Mouse (Mus musculus) intestine, embryonic 15.5 days (tissue): ENCODE data around the gene 5730522E02Rik. TPM values are rescaled to one million over a fixed set of nuclear protein-coding genes. Genes with fewer than 3 reads are reported as not detected.

ENCODE experiments used
- ATAC-seq: fragments of 200-750 bp; cut with Nextera tagmentation; 2 replicates; pipeline ENCODE4 v1.8.0; 2017; ENCODE audit warnings: moderate TSS enrichment, moderate library complexity
- H3K27ac ChIP-seq: fragments of 300-500 bp; sonication (generic); 2 replicates; pipeline ENCODE4 v1.5.1; 2015; ENCODE audit warnings: mild to moderate bottlenecking, inconsistent platforms
- H3K27me3 ChIP-seq: fragments of 300-500 bp; sonication (generic); replicated peaks from 2 replicates; pipeline ENCODE4 v1.6.1; 2015; ENCODE audit warnings: inconsistent platforms
- H3K36me3 ChIP-seq: fragments of 300-500 bp; sonication (generic); 2 replicates; pipeline ENCODE4 v1.6.1; 2015; ENCODE audit warnings: inconsistent platforms
- H3K4me1 ChIP-seq: fragments of 300-500 bp; sonication (generic); replicated peaks from 2 replicates; pipeline ENCODE4 v1.6.1; 2015; ENCODE audit warnings: inconsistent platforms
- H3K4me2 ChIP-seq: fragments of 300-500 bp; sonication (generic); replicated peaks from 2 replicates; pipeline ENCODE4 v1.6.1; 2015; ENCODE audit warnings: mild to moderate bottlenecking, inconsistent platforms
- H3K4me3 ChIP-seq: fragments of 300-500 bp; sonication (generic); replicated peaks from 2 replicates; pipeline ENCODE4 v1.5.1; 2015; ENCODE audit warnings: inconsistent platforms
- H3K9ac ChIP-seq: fragments of 300-500 bp; sonication (generic); 2 replicates; pipeline ENCODE4 v1.6.1; 2015; ENCODE audit warnings: inconsistent platforms
- H3K9me3 ChIP-seq: fragments of 300-500 bp; sonication (generic); 2 replicates; pipeline ENCODE4 v1.6.1; 2016; ENCODE audit warnings: inconsistent platforms
- WGBS: fragments of 180-500 bp; shearing (Covaris S2); methylation state at CpG from one replicate; pipeline ENCODE4 v1.1.7; 2015; 5-methylcytosine and 5-hydroxymethylcytosine counted together
- polyA plus RNA-seq: library from polyadenylated mRNA; unstranded; fragments of >200 nt; fragmentation: Nextera tagmentation; extraction: Ambion mirVana; gene quantifications from 2 replicates; pipeline ENCODE4 v1.2.1, GENCODE M21; 2015

5730522E02Rik gene
- polyA plus RNA-seq, 1 experiment from 2014 or later: 2.8 TPM

- H3K27ac ChIP-seq: no peak overlapping the region
- no peaks in the 10 kb centered on the region for H3K4me1 ChIP-seq
- no peak overlapping the region for H3K4me3 ChIP-seq
- H3K4me2 ChIP-seq: no peak overlapping the region
- no peaks in the 10 kb centered on the region for H3K36me3 ChIP-seq
- no peaks in the 10 kb centered on the region for H3K9me3 ChIP-seq
- no peak for ATAC-seq
- H3K9ac ChIP-seq: no peak overlapping the region
- WGBS: 60% methylated on average over 14 of the region's 14 CpGs
- H3K27me3 ChIP-seq: no peaks in the 10 kb centered on the region
Measured at GRCm38 (mm10) chr11:25848824-25849644, 361.5 kb downstream of the 5730522E02Rik start.

- Histone ChIP-seq H3K36me3 (no peaks in the 10 kb centered on the region), H3K4me2 (no peak overlapping the region), H3K27ac (no peak overlapping the region), H3K4me3 (no peak overlapping the region), H3K9me3 (no peaks in the 10 kb centered on the region), H3K4me1 (no peaks in the 10 kb centered on the region), H3K27me3 (no peaks in the 10 kb centered on the region), H3K9ac (no peak overlapping the region)
- WGBS: 86% methylated on average over 1 of the region's 1 CpGs
- ATAC-seq: no peak
Measured at GRCm38 (mm10) chr11:25838451-25838850, 372.1 kb downstream of the 5730522E02Rik start.

- Histone ChIP-seq H3K27me3 (no peaks in the 10 kb centered on the region), H3K36me3 (no peaks in the 10 kb centered on the region), H3K4me2 (no peak overlapping the region), H3K9me3 (no peaks in the 10 kb centered on the region), H3K9ac (no peak overlapping the region), H3K4me3 (no peak overlapping the region), H3K4me1 (no peaks in the 10 kb centered on the region), H3K27ac (no peak overlapping the region)
- ATAC-seq: no peak
Measured at GRCm38 (mm10) chr11:25819789-25820188, 390.8 kb downstream of the 5730522E02Rik start.

GRCm38 (mm10) chr11:25813446-25813845 lies 397.1 kb downstream of the 5730522E02Rik start:
- no peak overlapping the region for H3K4me3 ChIP-seq
- H3K9ac ChIP-seq: no peak overlapping the region
- no peaks in the 10 kb centered on the region for H3K27me3 ChIP-seq
- H3K4me1 ChIP-seq: no peaks in the 10 kb centered on the region
- H3K27ac ChIP-seq: no peak overlapping the region
- 87% methylated on average over 2 of the region's 2 CpGs for WGBS
- no peak overlapping the region for H3K4me2 ChIP-seq
- H3K36me3 ChIP-seq: no peaks in the 10 kb centered on the region
- no peaks in the 10 kb centered on the region for H3K9me3 ChIP-seq
- no peak for ATAC-seq

GRCm38 (mm10) chr11:25787691-25788090 lies 422.9 kb downstream of the 5730522E02Rik start:
- H3K27me3 ChIP-seq: no peaks in the 10 kb centered on the region
- no peak overlapping the region for H3K4me3 ChIP-seq
- no peak for ATAC-seq
- H3K9me3 ChIP-seq: no peaks in the 10 kb centered on the region
- H3K27ac ChIP-seq: no peak overlapping the region
- no peaks in the 10 kb centered on the region for H3K4me1 ChIP-seq
- H3K4me2 ChIP-seq: no peak overlapping the region
- H3K36me3 ChIP-seq: no peaks in the 10 kb centered on the region
- WGBS: 84% methylated on average over 1 of the region's 1 CpGs
- no peak overlapping the region for H3K9ac ChIP-seq

GRCm38 (mm10) chr11:25772231-25772630 lies 438.3 kb downstream of the 5730522E02Rik start:
- Histone ChIP-seq H3K4me2 (no peak overlapping the region), H3K27ac (no peak overlapping the region), H3K9me3 (no peaks in the 10 kb centered on the region), H3K4me1 (no peaks in the 10 kb centered on the region), H3K36me3 (no peaks in the 10 kb centered on the region), H3K9ac (no peak overlapping the region), H3K27me3 (no peaks in the 10 kb centered on the region), H3K4me3 (no peak overlapping the region)
- WGBS: 76% methylated on average over 1 of the region's 1 CpGs
- no peak for ATAC-seq

- Histone ChIP-seq H3K36me3 (no peaks in the 10 kb centered on the region), H3K4me3 (no peak overlapping the region), H3K4me2 (no peak overlapping the region), H3K9ac (no peak overlapping the region), H3K27ac (no peak overlapping the region), H3K4me1 (no peaks in the 10 kb centered on the region), H3K9me3 (no peaks in the 10 kb centered on the region), H3K27me3 (no peaks in the 10 kb centered on the region)
- WGBS: 76% methylated on average over 3 of the region's 3 CpGs
- no peak for ATAC-seq
Measured at GRCm38 (mm10) chr11:25770991-25771568, 439.5 kb downstream of the 5730522E02Rik start.

GRCm38 (mm10) chr11:25767584-25768333 lies 442.8 kb downstream of the 5730522E02Rik start:
- 70% methylated on average over 5 of the region's 5 CpGs for WGBS
- Histone ChIP-seq H3K9ac (no peak overlapping the region), H3K27ac (no peak overlapping the region), H3K9me3 (no peaks in the 10 kb centered on the region), H3K36me3 (no peaks in the 10 kb centered on the region), H3K4me2 (no peak overlapping the region), H3K4me3 (no peak overlapping the region), H3K4me1 (no peaks in the 10 kb centered on the region), H3K27me3 (no peaks in the 10 kb centered on the region)
- no peak for ATAC-seq

GRCm38 (mm10) chr11:25753156-25753899 lies 457.2 kb downstream of the 5730522E02Rik start:
- no peak for ATAC-seq
- 76% methylated on average over 7 of the region's 7 CpGs for WGBS
- H3K4me2 ChIP-seq: no peak overlapping the region
- no peaks in the 10 kb centered on the region for H3K4me1 ChIP-seq
- no peak overlapping the region for H3K27ac ChIP-seq
- H3K27me3 ChIP-seq: no peaks in the 10 kb centered on the region
- H3K9ac ChIP-seq: no peak overlapping the region
- H3K4me3 ChIP-seq: no peak overlapping the region
- H3K36me3 ChIP-seq: no peaks in the 10 kb centered on the region
- H3K9me3 ChIP-seq: no peaks in the 10 kb centered on the region

GRCm38 (mm10) chr11:25752418-25752817 lies 458.1 kb downstream of the 5730522E02Rik start:
- H3K36me3 ChIP-seq: no peaks in the 10 kb centered on the region
- no peak overlapping the region for H3K4me2 ChIP-seq
- no peak for ATAC-seq
- H3K9me3 ChIP-seq: no peaks in the 10 kb centered on the region
- 91% methylated on average over 3 of the region's 3 CpGs for whole genome bisulfite sequencing
- no peak overlapping the region for H3K4me3 ChIP-seq
- H3K27me3 ChIP-seq: no peaks in the 10 kb centered on the region
- no peak overlapping the region for H3K27ac ChIP-seq
- no peak overlapping the region for H3K9ac ChIP-seq
- H3K4me1 ChIP-seq: no peaks in the 10 kb centered on the region

- no peaks in the 10 kb centered on the region for H3K4me1 ChIP-seq
- no peak overlapping the region for H3K27ac ChIP-seq
- H3K4me3 ChIP-seq: no peak overlapping the region
- WGBS: 55% methylated on average over 6 of the region's 6 CpGs
- H3K36me3 ChIP-seq: no peaks in the 10 kb centered on the region
- ATAC-seq: no peak
- H3K9ac ChIP-seq: no peak overlapping the region
- no peaks in the 10 kb centered on the region for H3K27me3 ChIP-seq
- H3K4me2 ChIP-seq: no peak overlapping the region
- H3K9me3 ChIP-seq: no peaks in the 10 kb centered on the region
Measured at GRCm38 (mm10) chr11:25747098-25747862, 463.3 kb downstream of the 5730522E02Rik start.
